Mouse (Mus musculus): ENCODE data around the gene Tbc1d2b.

DNA sequence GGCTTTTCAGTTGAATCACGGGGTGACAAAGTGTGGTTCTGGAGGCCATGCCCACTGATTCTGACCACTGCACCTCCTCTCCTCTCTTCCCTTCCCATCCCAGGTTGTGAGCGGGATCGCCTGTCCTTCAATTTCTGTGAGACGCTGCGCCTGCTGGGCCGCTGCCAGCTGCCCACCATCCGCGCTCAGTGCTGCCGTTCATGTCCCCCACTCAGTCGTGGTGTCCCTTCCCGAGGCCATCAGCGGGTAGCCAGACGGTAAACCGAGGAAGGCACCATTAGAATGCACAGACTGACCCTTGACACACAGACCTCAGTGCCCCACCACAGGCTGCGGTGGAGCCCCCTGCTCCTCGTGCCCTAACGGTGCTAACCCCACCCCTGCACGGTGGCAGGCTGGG lies 71.0 kb downstream of the Tbc1d2b start:
- TF ChIP-seq CTCF (IDR thresholded peaks at IDR 0.05; ENCODE audit: control insufficient read depth, insufficient read depth, low read length) (no peak), POLR2A (IDR thresholded peaks at IDR 0.05; ENCODE audit: borderline replicate concordance, control insufficient read depth, low read depth, low read length) (no peak)
